Mouse (Mus musculus) forebrain, embryonic 10.5 days (tissue): ENCODE data around the gene Amt. TPM values are rescaled to one million over a fixed set of nuclear protein-coding genes. Genes with fewer than 3 reads are reported as not detected.
"Not testable (repeated sequence)": the region's sequence is repeated elsewhere in the genome, so short reads cannot be mapped to it uniquely, and the experiment has no call there.

Experiments
- DNase-seq: peaks from one replicate; pipeline ENCODE4 v3.0.0-alpha.2; 2017; ENCODE audit warnings: low spot score; ENCODE audit errors: extremely low spot score
- H3K27ac ChIP-seq: fragments of 300-500 bp; sonication (generic); 2 replicates; pipeline ENCODE4 v1.5.1; 2016; ENCODE audit warnings: mild to moderate bottlenecking
- H3K27me3 ChIP-seq: fragments of 300-500 bp; sonication (generic); 2 replicates; pipeline ENCODE4 v1.6.1; 2016; ENCODE audit warnings: mild to moderate bottlenecking; ENCODE audit not compliant: poor library complexity, severe bottlenecking
- H3K36me3 ChIP-seq: fragments of 300-500 bp; sonication (generic); replicated peaks from 2 replicates; pipeline ENCODE4 v1.6.1; 2016; ENCODE audit warnings: mild to moderate bottlenecking, moderate library complexity
- H3K4me1 ChIP-seq: fragments of 300-500 bp; sonication (generic); 2 replicates; pipeline ENCODE4 v1.6.1; 2016
- H3K4me3 ChIP-seq: fragments of 300-500 bp; sonication (generic); 2 replicates; pipeline ENCODE4 v1.5.1; 2016; ENCODE audit warnings: mild to moderate bottlenecking, moderate library complexity
- H3K9me3 ChIP-seq: fragments of 300-500 bp; sonication (generic); 2 replicates; pipeline ENCODE4 v1.6.1; 2016; ENCODE audit warnings: mild to moderate bottlenecking, moderate library complexity
- WGBS: fragments of 180-500 bp; shearing (Covaris S2); methylation state at CpG from one replicate; pipeline ENCODE4 v1.1.7; 2016; 5-methylcytosine and 5-hydroxymethylcytosine counted together
- polyA plus RNA-seq: library from polyadenylated mRNA; unstranded; fragments of >200 nt; fragmentation: Nextera tagmentation; extraction: Ambion mirVana; gene quantifications from 2 replicates; pipeline ENCODE4 v1.2.1, GENCODE M21; 2016

The Amt gene
- polyA plus RNA-seq, 1 experiment from 2014 or later, result 34.8 TPM

- Histone ChIP-seq H3K4me1 (peaks cover 12% of the 10 kb centered on the region), H3K36me3 (peaks cover 13% of the 10 kb centered on the region), H3K9me3 (no peaks in the 10 kb centered on the region), H3K27me3 (no peaks in the 10 kb centered on the region), H3K27ac (peak within 1 kb of the TSS; percentile 91), H3K4me3 (peak within 1 kb of the TSS; percentile 64)
- DNase-seq, result peak; percentile 87
- WGBS, result under 1% methylated on average over 32 of the region's 32 CpGs
Observed at GRCm38 (mm10) chr9:108290016-108290750, 6.5 kb upstream of the Amt start, which contains the start of gene Nicn1. TSS of gene Nicn1 (plus strand) at chr9:108290429.

DNA sequence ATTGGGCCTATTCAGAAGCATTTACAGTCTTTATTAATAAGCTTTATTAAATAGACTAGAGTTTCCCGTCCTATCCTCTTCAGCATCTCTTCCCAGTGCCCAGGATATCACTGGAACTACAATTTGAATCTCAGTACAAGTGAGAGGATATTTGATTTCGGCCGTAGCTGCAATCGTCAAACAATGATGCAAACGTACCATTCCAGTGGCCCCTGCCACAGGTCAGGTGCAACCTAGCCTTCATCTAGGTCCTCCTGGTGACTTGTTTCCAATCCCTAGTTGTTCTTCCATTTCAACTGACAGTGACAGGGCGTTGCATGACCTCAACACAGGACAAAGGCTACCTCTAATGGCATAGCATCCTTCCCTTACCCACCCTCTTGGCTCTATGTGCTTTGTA lies 5.9 kb upstream of the Amt start:
- Histone ChIP-seq H3K36me3 (peaks cover 19% of the 10 kb centered on the region), H3K9me3 (no peaks in the 10 kb centered on the region), H3K27ac (peak overlapping the region; percentile 82), H3K4me1 (peaks cover 15% of the 10 kb centered on the region), H3K4me3 (peak overlapping the region; percentile 64), H3K27me3 (no peaks in the 10 kb centered on the region)
- no peak for DNase-seq
- 53% methylated on average over 6 of the region's 6 CpGs for WGBS

DNA sequence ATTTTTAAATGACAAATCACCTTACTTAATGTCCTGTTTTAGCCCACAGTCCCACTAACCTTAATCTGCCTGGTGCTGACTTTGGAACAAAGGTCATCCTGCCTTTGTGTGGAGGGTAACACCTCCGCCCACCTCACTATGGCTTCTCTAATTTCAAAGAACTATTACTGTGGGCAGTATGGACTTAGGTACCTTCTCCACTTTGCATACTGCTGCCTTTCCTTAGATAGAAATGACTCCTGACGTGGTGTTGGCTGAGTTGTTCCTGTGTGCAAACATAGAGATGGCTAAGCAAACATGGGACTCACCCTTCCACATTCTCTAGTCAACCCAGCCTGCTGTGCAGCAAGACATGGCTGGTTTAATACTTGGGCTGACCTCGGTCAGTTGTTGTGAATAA lies 5.2 kb downstream of the Amt start:
- H3K27me3 ChIP-seq, result no peaks in the 10 kb centered on the region
- WGBS, result 90% methylated on average over 3 of the region's 3 CpGs

GRCm38 (mm10) chr9:108304716-108305115 lies 8.1 kb downstream of the Amt start:
- 86% methylated on average over 4 of the region's 4 CpGs for WGBS
- no peak overlapping the region for H3K27ac ChIP-seq
- peaks cover 42% of the 10 kb centered on the region for H3K36me3 ChIP-seq

More for the DNA sequence above, 5.2 kb downstream of the Amt start:
- no peak for DNase-seq
- Histone ChIP-seq H3K4me1 (peaks cover 25% of the 10 kb centered on the region), H3K27ac (no peak overlapping the region), H3K9me3 (no peaks in the 10 kb centered on the region), H3K4me3 (no peak overlapping the region), H3K36me3 (peaks cover 50% of the 10 kb centered on the region)

GRCm38 (mm10) chr9:108305170-108305569 lies 8.5 kb downstream of the Amt start:
- DNase-seq, result no peak
- H3K36me3 ChIP-seq, result peaks cover 41% of the 10 kb centered on the region
- no peaks in the 10 kb centered on the region for H3K9me3 ChIP-seq
- H3K4me1 ChIP-seq, result peaks cover 36% of the 10 kb centered on the region
- H3K27me3 ChIP-seq, result no peaks in the 10 kb centered on the region
- peak overlapping the region; percentile 97 for H3K27ac ChIP-seq
- 7% methylated on average over 1 of the region's 1 CpGs for WGBS
- H3K4me3 ChIP-seq, result peak overlapping the region; percentile 66

More at GRCm38 (mm10) chr9:108304716-108305115, 8.1 kb downstream of the Amt start:
- Histone ChIP-seq H3K4me3 (peak overlapping the region; percentile 66), H3K27me3 (no peaks in the 10 kb centered on the region), H3K9me3 (no peaks in the 10 kb centered on the region), H3K4me1 (peaks cover 36% of the 10 kb centered on the region)
- DNase-seq, result no peak

DNA sequence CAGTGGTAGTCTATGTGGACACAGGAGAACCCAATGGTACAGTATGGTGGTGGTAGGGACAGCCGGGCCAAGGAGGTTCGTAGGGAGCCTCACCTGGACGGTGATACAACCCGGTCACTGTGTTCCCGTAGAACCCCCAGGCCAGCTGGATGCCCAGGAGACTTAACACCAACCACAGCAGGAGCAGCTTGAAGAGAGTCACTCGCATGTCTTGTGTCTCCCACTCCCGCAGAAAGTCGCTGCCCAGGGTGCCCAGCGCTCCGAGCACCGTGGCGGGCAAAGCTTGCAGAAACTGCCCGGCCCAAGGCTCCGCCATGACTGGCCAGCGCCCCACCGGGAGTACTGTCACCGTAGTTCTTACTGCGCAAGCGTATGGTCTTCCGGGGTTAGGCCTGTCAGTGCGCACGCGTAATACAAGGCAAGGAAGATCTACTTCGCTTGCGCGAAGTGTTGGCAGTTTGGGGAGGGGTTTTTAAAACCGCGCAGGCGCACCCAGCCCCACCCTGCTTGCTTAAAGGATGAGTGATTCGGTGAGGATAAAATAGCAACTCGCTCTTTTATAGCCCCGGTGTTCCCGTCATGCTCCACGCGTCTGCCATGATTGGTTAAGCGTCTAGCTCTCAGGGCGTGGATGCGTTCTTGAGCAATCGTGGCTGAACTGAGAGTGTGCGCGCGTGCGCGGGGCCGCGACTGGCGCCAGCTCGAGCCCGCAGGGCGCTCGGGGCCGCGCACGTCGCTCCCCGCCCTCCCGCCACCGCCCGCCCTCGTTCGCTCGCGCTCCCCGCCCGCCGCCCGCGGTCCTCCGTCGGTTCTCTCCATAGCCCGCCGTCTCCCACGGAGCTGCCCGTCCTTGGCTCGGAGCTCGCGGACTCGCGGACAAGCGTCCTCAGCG lies 9.2 kb downstream of the Amt start, which contains the start of the genes Rhoa and Tcta:
Gene Rhoa, plus strand, starts transcription at position 501 of the 892 bp plus-strand sequence.
Gene Tcta, minus strand, starts transcription at position 532 of the 892 bp plus-strand sequence.
- Histone ChIP-seq H3K27me3 (no peaks in the 10 kb centered on the region), H3K27ac (peak within 1 kb of the TSS; percentile 97), H3K36me3 (peaks cover 34% of the 10 kb centered on the region), H3K4me3 (peak within 1 kb of the TSS; percentile 66), H3K9me3 (no peaks in the 10 kb centered on the region), H3K4me1 (peaks cover 38% of the 10 kb centered on the region)
- under 1% methylated on average over 80 of the region's 81 CpGs for WGBS
- DNase-seq, result peak; percentile 97

DNA sequence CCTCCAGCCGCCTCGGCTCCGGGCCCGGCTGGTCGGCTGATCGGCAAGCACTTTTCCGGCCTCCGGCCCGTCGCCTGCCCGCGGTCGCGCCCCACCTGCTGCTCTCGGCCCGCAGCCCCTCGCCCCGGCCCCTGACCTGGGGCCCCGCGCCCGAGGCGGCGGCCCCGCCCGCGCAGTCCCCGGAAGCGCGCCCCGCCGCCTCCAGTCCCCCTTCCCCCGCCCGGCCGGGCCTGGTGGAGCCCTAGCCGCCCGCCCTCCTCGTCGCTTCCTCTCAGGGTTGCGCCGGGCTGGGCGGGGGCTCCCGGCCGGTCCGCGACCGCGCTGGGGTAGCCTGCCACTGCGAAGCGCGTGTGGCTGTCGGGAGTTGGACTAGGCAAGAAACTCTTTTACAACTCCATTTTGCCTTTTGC lies 9.9 kb downstream of the Amt start:
- H3K27ac ChIP-seq, result peak overlapping the region; percentile 97
- H3K27me3 ChIP-seq, result no peaks in the 10 kb centered on the region
- under 1% methylated on average over 51 of the region's 51 CpGs for WGBS
- peaks cover 38% of the 10 kb centered on the region for H3K4me1 ChIP-seq
- H3K9me3 ChIP-seq, result no peaks in the 10 kb centered on the region
- DNase-seq, result no peak
- peaks cover 29% of the 10 kb centered on the region for H3K36me3 ChIP-seq
- H3K4me3 ChIP-seq, result peak overlapping the region; percentile 66

DNA sequence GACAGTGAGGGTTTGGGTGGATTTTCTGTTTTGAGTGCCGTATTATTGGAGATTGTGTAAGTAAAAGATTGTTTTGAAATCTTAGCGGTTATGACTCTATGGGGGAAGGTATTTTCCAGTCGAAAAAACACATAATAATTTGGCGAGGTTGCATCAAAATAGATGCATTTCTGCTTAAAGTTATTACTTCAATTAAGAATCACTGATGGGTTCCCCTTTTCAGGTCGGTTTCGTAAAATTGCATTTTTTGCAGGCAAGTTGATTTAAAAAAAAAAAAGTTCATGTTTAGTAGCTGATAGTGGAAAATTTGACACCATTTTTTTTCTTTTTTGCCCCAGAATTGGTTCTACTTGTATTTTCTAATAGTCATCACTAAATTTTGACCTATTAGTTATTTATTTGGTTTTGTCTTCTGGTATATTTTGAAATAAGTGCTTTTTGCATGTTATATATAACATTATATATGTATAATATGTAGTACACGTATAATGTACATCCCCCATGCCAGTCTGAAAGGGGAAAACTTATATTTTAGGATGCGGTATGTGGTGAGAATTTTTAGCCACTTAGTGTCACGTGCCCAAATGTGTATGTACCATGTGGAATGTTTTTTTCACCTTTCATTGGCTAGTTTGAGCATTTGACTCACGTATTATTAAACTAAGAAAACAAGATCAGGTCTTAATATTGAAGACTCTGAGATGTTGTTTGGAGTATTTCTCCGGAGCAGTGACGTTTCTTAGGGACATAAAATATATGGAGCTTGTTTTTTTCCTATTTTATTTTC lies 10.6 kb downstream of the Amt start:
- WGBS, result 31% methylated on average over 12 of the region's 12 CpGs
- no peak for DNase-seq
- Histone ChIP-seq H3K4me1 (peaks cover 38% of the 10 kb centered on the region), H3K36me3 (peaks cover 27% of the 10 kb centered on the region), H3K27ac (peak overlapping the region; percentile 97), H3K9me3 (no peaks in the 10 kb centered on the region), H3K27me3 (no peaks in the 10 kb centered on the region), H3K4me3 (peak overlapping the region; percentile 66)

DNA sequence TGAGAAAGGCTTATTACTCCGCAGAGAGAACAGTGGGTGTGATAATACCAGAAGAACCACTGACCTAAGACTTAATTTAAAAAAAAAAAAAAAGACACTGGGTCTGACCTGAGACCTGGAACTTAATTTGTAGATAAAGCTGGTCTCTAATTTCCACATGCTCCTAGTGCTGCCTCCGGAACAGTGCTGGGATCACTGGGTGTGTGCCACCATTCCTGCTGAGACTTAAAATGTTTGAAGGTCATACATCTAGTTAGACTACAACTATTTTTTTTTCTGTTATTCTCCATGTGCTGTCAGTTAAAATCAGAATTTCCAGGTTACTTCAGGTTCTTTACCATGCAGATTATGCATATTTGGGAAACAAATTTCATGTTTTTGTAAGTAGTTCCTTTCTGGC lies 11.5 kb downstream of the Amt start:
- Histone ChIP-seq H3K4me1 (peaks cover 38% of the 10 kb centered on the region), H3K36me3 (peaks cover 18% of the 10 kb centered on the region), H3K4me3 (peak overlapping the region; percentile 66), H3K27me3 (no peaks in the 10 kb centered on the region), H3K9me3 (no peaks in the 10 kb centered on the region), H3K27ac (no peak overlapping the region)
- no peak for DNase-seq
- 87% methylated on average over 2 of the region's 2 CpGs for WGBS

DNA sequence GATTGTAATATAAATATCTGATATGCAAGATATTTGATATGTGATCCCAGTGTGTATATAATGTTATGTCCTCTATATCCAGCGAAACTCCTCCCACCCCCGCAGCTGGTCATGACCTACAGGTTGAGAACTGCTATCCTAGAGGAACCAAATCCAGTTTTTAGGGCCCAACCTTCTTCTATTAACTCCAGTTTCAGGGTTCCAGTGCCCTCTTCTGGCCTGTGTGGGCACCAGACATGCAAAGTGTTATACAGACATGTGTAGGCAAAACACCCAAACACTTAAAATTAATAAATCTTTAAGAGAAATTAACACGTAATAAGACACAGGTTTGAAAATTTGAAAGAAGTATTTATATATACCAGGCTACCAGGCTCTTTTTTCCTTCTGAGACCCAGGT lies 20.9 kb downstream of the Amt start:
- DNase-seq, result no peak
- no peak overlapping the region for H3K4me3 ChIP-seq
- H3K9me3 ChIP-seq, result no peaks in the 10 kb centered on the region
- H3K4me1 ChIP-seq, result no peaks in the 10 kb centered on the region
- H3K27me3 ChIP-seq, result no peaks in the 10 kb centered on the region
- WGBS, result 90% methylated on average over 3 of the region's 3 CpGs
- H3K36me3 ChIP-seq, result peaks cover 85% of the 10 kb centered on the region
- H3K27ac ChIP-seq, result no peak overlapping the region

- H3K4me1 ChIP-seq, result no peaks in the 10 kb centered on the region
- no peak overlapping the region for H3K4me3 ChIP-seq
- peaks cover 93% of the 10 kb centered on the region for H3K36me3 ChIP-seq
- DNase-seq, result no peak
- no peaks in the 10 kb centered on the region for H3K27me3 ChIP-seq
- H3K9me3 ChIP-seq, result no peaks in the 10 kb centered on the region
- no peak overlapping the region for H3K27ac ChIP-seq
- WGBS, result 90% methylated on average over 2 of the region's 2 CpGs
Observed at GRCm38 (mm10) chr9:108318462-108318861, 21.8 kb downstream of the Amt start.

GRCm38 (mm10) chr9:108322054-108322453 lies 25.4 kb downstream of the Amt start:
- peaks cover 90% of the 10 kb centered on the region for H3K36me3 ChIP-seq
- H3K27ac ChIP-seq, DNase-seq, H3K4me3 ChIP-seq, H3K4me1 ChIP-seq, H3K27me3 ChIP-seq, H3K9me3 ChIP-seq: not testable (repeated sequence)
- 92% methylated on average over 7 of the region's 7 CpGs for WGBS
